Mouse (Mus musculus): ENCODE measurements at regions not wholly inside any gene's neighbourhood (a gene's known extent, or its start where the extent isn't known, plus 50 kb on each side); places are given as distances from the start of the nearest gene placed in this dataset.

DNA sequence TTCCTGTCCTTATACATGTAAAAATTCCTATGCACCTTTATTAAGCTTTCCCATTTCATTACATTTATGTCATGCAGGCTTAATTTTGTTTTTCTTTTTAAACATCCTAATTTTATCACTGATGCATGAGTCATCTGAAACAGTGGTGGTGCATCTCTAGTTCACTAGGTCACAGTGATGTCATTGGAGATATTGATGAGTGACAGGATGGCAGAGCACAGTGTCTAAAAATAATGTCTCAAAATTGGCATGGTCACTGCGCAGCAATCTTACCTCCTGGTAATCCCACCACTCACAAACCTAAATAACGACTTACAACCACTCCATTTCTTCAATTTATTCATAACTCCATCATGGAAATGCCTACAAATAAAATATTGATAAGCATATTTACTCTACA lies 280.9 kb upstream of the Tmem229a start:
- Histone ChIP-seq H3K36me3 (no peaks in the 10 kb centered on the region), H3K9me3 (no peaks in the 10 kb centered on the region), H3K27ac (no peak overlapping the region), H3K4me2 (no peak overlapping the region), H3K4me3 (no peak overlapping the region), H3K4me1 (replicated peaks) (no peaks in the 10 kb centered on the region), H3K27me3 (no peaks in the 10 kb centered on the region), H3K9ac (no peak overlapping the region)
- ATAC-seq (ENCODE audit: low FRiP score), result no peak
- WGBS, result 74% methylated on average over 2 of the region's 2 CpGs

DNA sequence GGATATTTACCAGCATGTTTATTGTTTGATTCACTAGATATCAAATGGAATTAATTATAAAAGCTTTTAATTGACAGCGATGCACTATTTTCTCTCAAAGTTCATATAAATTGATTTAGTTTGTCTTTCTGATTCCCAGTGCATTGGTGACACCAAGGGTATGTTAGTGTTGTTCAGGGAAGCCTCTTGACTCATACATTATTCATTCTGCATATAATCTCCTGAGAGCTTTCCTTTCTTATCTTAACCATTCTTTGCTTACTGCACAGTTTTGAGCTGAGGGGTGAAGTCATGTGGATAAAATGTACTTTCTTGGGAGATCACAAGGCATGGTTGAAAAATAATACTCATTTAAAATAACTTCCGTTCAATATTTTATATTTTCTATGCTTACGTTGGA lies 280.5 kb upstream of the Tmem229a start:
- no peak overlapping the region for H3K4me3 ChIP-seq
- no peaks in the 10 kb centered on the region for H3K27me3 ChIP-seq
- no peak overlapping the region for H3K9ac ChIP-seq
- H3K27ac ChIP-seq, result no peak overlapping the region
- H3K36me3 ChIP-seq, result no peaks in the 10 kb centered on the region
- H3K4me1 ChIP-seq (replicated peaks), result no peaks in the 10 kb centered on the region
- no peak overlapping the region for H3K4me2 ChIP-seq
- WGBS, result 75% methylated on average over 3 of the region's 3 CpGs
- ATAC-seq (ENCODE audit: low FRiP score), result no peak
- H3K9me3 ChIP-seq, result no peaks in the 10 kb centered on the region
